15 mouse cellular contexts compared by ENCODE assay signal in the genomic region with DNA sequence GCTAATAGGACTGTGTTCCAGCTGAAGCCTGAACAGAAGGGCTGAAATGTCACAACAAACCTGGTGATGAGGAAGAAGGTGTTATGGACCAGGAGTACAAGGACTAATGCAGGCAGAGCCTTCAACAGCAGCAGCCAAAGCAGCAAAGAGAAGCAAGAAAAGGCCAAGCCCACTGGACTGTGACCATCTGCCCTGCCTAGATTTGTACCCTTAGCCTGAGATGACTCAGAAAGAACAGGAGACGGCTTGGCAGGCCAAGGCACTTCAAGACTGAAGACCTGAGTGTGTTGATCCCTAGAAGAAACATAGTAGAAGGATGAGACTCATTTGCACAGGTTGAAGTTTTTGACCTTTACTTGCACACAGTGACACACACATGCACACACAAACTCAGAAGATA.
"Had no signal": no experiment of that assay in that cellular context is flagged by ENCODE, and none has a peak within 500 bp of the region (broad histone marks: within the 10 kb centered on the region; RNA-seq: fewer than 3 reads in every experiment).

No protein-coding gene starts in this region.

- H3K4me1 ChIP-seq: liver, embryonic 13.5 days; midbrain, embryonic 13.5 days; neural tube, embryonic 13.5 days had no signal

- DNase-seq: kidney, postnatal 10 days; layer of hippocampus, adult 9-11 months; liver, embryonic 13.5 days; lung, adult 2 months; lung, postnatal 14 days; lung, postnatal 4 days; retina, postnatal 1 day; thymus, postnatal 25 days had no signal

- ATAC-seq: intestine, embryonic 16.5 days; midbrain, embryonic 13.5 days; midbrain, embryonic 16.5 days had no signal

- H3K4me3 ChIP-seq: layer of hippocampus, adult 2 months; left cerebral cortex, adult 2 months; liver, embryonic 13.5 days; midbrain, embryonic 13.5 days; myocyte; neural tube, embryonic 13.5 days had no signal

- H3K27ac ChIP-seq: layer of hippocampus, adult 2 months; left cerebral cortex, adult 2 months; liver, embryonic 13.5 days; midbrain, embryonic 13.5 days; neural tube, embryonic 13.5 days had no signal

- H3K9me3 ChIP-seq: liver, embryonic 13.5 days; midbrain, embryonic 13.5 days; neural tube, embryonic 13.5 days had no signal

- H3K4me2 ChIP-seq: liver, embryonic 13.5 days; midbrain, embryonic 13.5 days; neural tube, embryonic 13.5 days had no signal

- H3K9ac ChIP-seq: liver, embryonic 13.5 days; midbrain, embryonic 13.5 days; neural tube, embryonic 13.5 days had no signal

- H3K27me3 ChIP-seq: liver, embryonic 13.5 days; midbrain, embryonic 13.5 days; neural tube, embryonic 13.5 days had no signal
